Mouse (Mus musculus) layer of hippocampus, adult 2 months (tissue): ENCODE results near the gene Arfgef2. TPM values are rescaled to one million over a fixed set of nuclear protein-coding genes. Genes with fewer than 3 reads are reported as not detected.

Experiments
- DNase-seq, 2 experiments: peaks; one replicate each; pipeline ENCODE4 v3.0.0; 2022; ENCODE audit warnings: low spot score in 2 of 2
- H3K27ac ChIP-seq: fragments of 200-600 bp; 2 replicates; pipeline ENCODE4 v1.8.1; 2022
- H3K4me3 ChIP-seq: fragments of 200-600 bp; 2 replicates; pipeline ENCODE4 v1.8.1; 2022; ENCODE audit warnings: mild to moderate bottlenecking
- CTCF ChIP-seq: fragments of 200-600 bp; conservative IDR thresholded peaks from 2 replicates; pipeline ENCODE4 v1.8.1; 2022; ENCODE audit warnings: antibody characterized with exemption, mild to moderate bottlenecking, moderate library complexity
- total RNA-seq, 2 experiments: library from RNA; stranded (reverse); gene quantifications; 2 replicates each; pipeline ENCODE4 v1.2.3; 2021

Gene Arfgef2
- total RNA-seq, 2 experiments from 2014 or later, result 52.9 to 59.5 TPM

DNA sequence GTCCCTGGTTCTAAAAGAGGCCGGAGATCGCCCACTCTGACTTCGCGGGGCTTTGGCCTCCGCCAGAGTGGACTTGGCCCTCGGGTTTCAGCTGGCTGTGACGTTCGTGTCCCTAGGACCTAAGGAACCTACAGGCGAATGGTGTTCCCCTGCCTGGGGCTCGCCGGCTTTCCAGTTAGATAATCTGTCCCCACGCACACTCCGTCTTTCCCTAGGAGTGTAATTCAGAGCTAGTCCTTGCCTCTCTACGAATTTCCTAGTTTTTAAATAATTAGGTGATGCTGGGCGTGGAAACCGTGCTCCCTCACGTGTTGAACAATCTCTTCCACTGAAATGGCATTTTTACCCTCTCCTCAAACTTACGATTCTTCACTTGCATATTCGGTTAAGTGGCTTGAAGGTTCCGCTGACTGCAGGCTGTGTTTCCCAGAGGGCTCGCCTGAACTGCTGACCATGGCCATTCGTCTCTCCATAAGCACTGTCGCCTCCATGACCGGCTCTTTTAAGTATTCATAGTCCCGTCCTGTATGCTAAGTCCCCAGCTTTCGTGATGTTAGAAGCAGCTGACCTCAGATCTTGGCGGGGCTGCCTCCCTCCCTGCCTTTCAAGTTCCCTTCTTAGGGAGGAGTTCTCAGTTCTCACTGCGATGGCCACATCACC is 101.3 kb downstream of the Arfgef2 start:
- TF ChIP-seq CTCF, result no peak
- peak overlapping the region; percentile 96 for H3K27ac ChIP-seq

GRCm38 (mm10) chr2:166909729-166910128 is 104.3 kb downstream of the Arfgef2 start:
- H3K4me3 ChIP-seq, result no peak overlapping the region
- DNase-seq, result no peak
- H3K27ac ChIP-seq, result no peak overlapping the region
- TF ChIP-seq CTCF, result no peak

More for the DNA sequence above, 101.3 kb downstream of the Arfgef2 start:
- no peak for DNase-seq
- peak overlapping the region; percentile 84 for H3K4me3 ChIP-seq

DNA sequence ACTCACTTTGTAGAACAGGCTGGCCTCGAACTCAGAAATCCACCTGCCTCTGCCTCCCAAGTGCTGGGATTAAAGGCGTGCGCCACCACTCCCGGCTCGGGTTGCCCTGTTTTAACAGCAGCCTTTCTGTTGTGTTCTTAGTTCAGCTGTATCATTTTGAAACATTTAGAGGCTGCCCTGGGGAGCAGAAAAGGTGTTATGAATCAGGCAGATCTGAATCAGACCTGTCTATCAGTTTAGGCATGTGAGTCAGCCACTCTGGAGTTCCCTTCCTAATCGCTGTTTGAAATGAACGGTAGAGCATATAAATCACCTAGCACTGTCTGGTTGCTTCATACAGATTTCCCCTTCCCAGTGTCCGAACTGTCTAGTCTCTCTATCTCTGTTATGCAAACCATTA is 105.1 kb downstream of the Arfgef2 start:
- no peak overlapping the region for H3K27ac ChIP-seq
- H3K4me3 ChIP-seq, result no peak overlapping the region
- TF ChIP-seq CTCF, result no peak
- DNase-seq, result no peak

DNA sequence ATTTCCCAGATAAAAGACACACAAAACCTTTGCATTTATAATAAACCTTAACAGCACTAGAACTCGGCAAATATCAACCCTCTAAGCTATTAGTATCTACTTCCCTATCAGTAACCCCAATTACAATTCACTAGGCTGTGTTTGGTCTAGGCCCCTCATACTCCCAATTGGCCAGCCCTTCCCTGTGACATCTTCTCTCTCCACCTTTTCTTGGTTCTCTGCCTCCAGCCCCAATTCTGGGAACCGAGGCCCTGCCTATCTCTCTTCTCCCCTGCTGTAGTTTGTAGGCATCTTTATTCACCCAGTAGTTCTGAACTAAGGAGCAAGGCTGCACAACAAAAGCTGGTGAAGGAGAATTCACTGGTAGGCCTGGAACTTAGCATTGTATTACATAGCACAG is 118.6 kb downstream of the Arfgef2 start:
- H3K27ac ChIP-seq, result no peak overlapping the region
- H3K4me3 ChIP-seq, result no peak overlapping the region
- DNase-seq, result no peak
- TF ChIP-seq CTCF, result no peak

- no peak for TF ChIP-seq CTCF
- no peak overlapping the region for H3K27ac ChIP-seq
- no peak for DNase-seq
- H3K4me3 ChIP-seq, result no peak overlapping the region
Measured at GRCm38 (mm10) chr2:166933943-166934342, 128.6 kb downstream of the Arfgef2 start.

DNA sequence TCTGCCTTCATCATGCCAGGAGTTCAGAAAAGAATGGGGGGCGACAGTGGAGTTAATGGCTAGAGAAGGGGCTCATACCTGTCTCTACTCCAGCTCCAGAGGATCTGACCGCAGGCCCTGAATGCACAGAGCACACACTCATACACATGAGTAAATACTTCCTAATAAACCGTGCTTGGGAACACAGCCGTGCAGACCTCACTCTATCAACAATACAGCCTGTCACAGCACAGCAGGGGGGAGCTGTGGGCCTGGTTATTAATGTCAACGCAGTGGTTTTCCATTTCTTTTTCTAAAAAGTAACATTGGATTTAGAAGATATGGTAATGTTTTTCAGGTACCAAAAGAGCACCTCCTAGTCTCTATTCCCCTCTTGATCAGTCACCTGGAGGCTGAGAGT is 129.0 kb downstream of the Arfgef2 start:
- H3K4me3 ChIP-seq, result no peak overlapping the region
- DNase-seq, result no peak
- TF ChIP-seq CTCF, result no peak
- no peak overlapping the region for H3K27ac ChIP-seq

DNA sequence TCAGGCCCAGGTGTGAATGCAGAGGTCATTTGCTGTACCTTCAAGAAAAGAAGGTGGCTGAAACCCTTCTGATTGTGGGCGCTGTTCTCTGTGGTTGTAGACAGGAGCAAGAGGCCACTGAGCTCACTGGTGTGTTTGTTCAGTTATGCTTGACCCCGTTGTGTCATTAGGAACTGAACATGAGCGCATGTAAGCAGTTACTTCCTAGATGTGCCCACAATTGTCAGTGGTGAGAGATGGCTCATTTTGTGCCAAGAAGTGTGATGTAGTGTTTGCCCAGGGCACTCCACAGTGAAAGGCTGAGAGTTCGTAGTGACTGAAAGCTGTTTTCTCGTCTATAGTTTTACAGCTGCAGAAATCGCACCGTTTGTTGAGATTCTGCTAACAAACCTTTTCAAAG is 130.2 kb downstream of the Arfgef2 start:
- H3K4me3 ChIP-seq, result no peak overlapping the region
- no peak for TF ChIP-seq CTCF
- H3K27ac ChIP-seq, result no peak overlapping the region
- no peak for DNase-seq

- TF ChIP-seq CTCF, result no peak
- DNase-seq, result no peak
- H3K27ac ChIP-seq, result no peak overlapping the region
- H3K4me3 ChIP-seq, result no peak overlapping the region
Measured at GRCm38 (mm10) chr2:166936166-166936565, 130.8 kb downstream of the Arfgef2 start.

- DNase-seq, result no peak
- no peak for TF ChIP-seq CTCF
- Histone ChIP-seq H3K27ac (no peak overlapping the region), H3K4me3 (no peak overlapping the region)
Measured at GRCm38 (mm10) chr2:166943146-166943545, 137.8 kb downstream of the Arfgef2 start.

- no peak for DNase-seq
- no peak for TF ChIP-seq CTCF
- no peak overlapping the region for H3K27ac ChIP-seq
- H3K4me3 ChIP-seq, result no peak overlapping the region
Measured at GRCm38 (mm10) chr2:166944346-166944745, 139.0 kb downstream of the Arfgef2 start.

DNA sequence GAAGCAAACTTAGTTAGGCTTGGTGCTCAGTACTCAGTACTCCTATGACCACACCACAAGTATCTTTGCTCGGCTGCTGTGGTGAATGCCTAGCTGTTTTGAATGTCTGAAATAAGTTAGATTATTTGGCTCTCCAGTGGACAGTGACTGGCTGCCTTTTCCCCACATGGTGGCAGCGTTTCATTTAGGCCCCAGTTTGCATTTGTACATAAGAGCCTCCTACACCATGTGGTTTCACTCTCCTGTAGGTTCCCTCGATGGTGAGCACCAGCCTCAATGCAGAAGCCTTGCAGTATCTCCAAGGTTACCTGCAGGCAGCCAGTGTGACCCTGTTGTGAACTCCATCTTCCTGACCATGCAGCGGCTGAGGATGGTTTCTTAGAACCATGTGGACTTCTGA is 140.1 kb downstream of the Arfgef2 start:
- DNase-seq, result no peak
- Histone ChIP-seq H3K27ac (no peak overlapping the region), H3K4me3 (no peak overlapping the region)
- peak; percentile 62 for TF ChIP-seq CTCF

Other genes starting within 250 kb of the Arfgef2 start
- gene Prex1, start 91.8 kb upstream of the Arfgef2 start, total RNA-seq, result 10 to 100 TPM; 69.9 to 71.3 TPM
- gene Trp53rkb, start 13.1 kb upstream of the Arfgef2 start, total RNA-seq, result 1 to 10 TPM; 5.8 to 7.9 TPM
- gene Cse1l, start 100.5 kb downstream of the Arfgef2 start, total RNA-seq, result 10 to 100 TPM; 48.7 to 51.4 TPM
- 10 to 100 TPM; 64.3 to 66.4 TPM for gene Stau1, start 190.7 kb downstream of the Arfgef2 start, total RNA-seq
- gene Ddx27, start 209.6 kb downstream of the Arfgef2 start, total RNA-seq, result 10 to 100 TPM; 32.8 to 37.5 TPM